Mouse (Mus musculus): Measurements from ENCODE around the gene Hsd17b6. TPM values are rescaled to one million over a fixed set of nuclear protein-coding genes. Genes with fewer than 3 reads are reported as not detected.

Hsd17b6 gene
- polyA plus RNA-seq (2017; shearing (Covaris generic)) = not detected

DNA sequence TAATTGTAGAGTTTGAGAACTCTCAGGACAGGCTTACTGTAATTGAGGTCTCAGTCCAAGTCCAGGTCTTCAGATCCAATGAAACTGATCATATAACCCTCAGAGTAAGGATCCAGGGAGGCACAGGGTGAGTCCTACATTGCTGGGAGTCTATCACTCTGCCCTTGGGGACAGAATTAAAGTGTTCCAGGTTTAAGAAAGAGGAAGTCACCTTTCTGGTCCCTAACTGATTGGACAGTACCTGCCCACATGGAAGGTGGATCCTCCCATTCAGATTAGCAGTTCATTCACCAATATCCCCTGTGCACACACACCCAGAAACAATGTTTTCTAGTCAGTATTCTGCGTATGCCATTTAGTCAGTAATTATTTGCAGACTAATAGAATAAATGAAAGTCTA lies at the start of gene Hsd17b6:
Gene Hsd17b6, minus strand, starts transcription at position 166 of the 400 bp plus-strand sequence.

DNA sequence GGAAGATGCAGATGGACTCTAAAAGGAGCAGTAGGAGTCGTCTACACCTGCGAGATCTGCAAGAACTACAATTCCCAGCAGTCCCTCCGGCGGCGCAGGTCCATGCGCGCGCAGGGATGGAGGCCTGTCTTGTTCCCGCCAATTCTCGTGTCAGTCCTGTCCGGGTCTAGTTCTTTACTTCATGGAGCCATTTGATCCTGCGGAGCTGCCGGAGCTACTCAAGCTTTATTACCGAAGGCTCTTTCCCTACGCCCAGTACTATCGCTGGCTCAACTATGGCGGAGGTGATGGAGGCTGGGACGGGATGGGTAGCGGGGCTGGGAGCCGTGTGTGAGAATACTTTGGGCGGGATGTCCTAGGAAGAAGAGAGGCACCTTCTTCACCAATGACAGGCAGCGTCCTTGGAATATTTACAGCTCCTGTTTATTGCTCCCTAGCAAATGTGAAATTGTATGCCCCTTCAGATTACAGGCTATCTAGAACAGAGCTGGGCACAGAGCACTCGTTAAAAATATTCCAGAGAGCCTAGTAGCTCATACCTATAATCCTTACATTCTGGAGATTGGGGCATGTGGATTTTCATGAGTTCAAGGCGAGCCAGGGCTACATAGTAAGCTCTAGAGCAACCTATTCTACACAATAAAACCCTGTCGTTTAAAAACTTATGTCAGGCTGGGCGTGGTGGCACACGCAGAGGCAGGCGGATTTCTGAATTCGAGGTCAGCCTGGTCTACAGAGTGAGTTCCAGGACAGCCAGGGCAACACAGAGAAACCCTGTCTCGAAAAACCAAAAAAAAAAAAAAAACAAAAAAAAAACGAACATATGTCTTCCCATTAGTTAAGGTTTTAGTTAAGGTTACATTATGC lies 7.9 kb upstream of the Hsd17b6 start, which contains the start of gene Prim1:
Gene Prim1, plus strand, starts transcription at position 101 of the 867 bp plus-strand sequence.

Other genes starting within 250 kb of the Hsd17b6 start
- gene Rdh1, start 247.9 kb downstream of the Hsd17b6 start, polyA plus RNA-seq (2017; shearing (Covaris generic)) = 0.09 TPM
- gene Rdh16f1, start 247.8 kb downstream of the Hsd17b6 start, polyA plus RNA-seq (2017; shearing (Covaris generic)) = not detected
- 0.42 TPM for gene Rdh9, start 231.2 kb downstream of the Hsd17b6 start, polyA plus RNA-seq (2017; shearing (Covaris generic))
- not detected for gene Rdh16, start 206.5 kb downstream of the Hsd17b6 start, polyA plus RNA-seq (2017; shearing (Covaris generic))
- gene Rdh19, start 157.7 kb downstream of the Hsd17b6 start, polyA plus RNA-seq (2017; shearing (Covaris generic)) = not detected
- not detected for gene Rdh16f2, start 141.1 kb downstream of the Hsd17b6 start, polyA plus RNA-seq (2017; shearing (Covaris generic))
- not detected for gene Rdh7, start 118.8 kb downstream of the Hsd17b6 start, polyA plus RNA-seq (2017; shearing (Covaris generic))
- not detected for gene Sdr9c7, start 109.1 kb downstream of the Hsd17b6 start, polyA plus RNA-seq (2017; shearing (Covaris generic))
- gene Prim1, start 7.6 kb upstream of the Hsd17b6 start, polyA plus RNA-seq (2017; shearing (Covaris generic)) = 12.5 TPM
- gene Naca, start 28.0 kb upstream of the Hsd17b6 start, polyA plus RNA-seq (2017; shearing (Covaris generic)) = 434 TPM
- 208 TPM for gene Ptges3, start 51.3 kb upstream of the Hsd17b6 start, polyA plus RNA-seq (2017; shearing (Covaris generic))
- gene Atp5b, start 75.7 kb upstream of the Hsd17b6 start, polyA plus RNA-seq (2017; shearing (Covaris generic)) = 1,081 TPM
- 57.3 TPM for gene Baz2a, start 84.0 kb upstream of the Hsd17b6 start, polyA plus RNA-seq (2017; shearing (Covaris generic))
- 32.3 TPM for gene Rbms2, start 172.7 kb upstream of the Hsd17b6 start, polyA plus RNA-seq (2017; shearing (Covaris generic))
- 4.7 TPM for gene Gls2, start 186.8 kb upstream of the Hsd17b6 start, polyA plus RNA-seq (2017; shearing (Covaris generic))
- 13.5 TPM for gene Spryd4, start 204.2 kb upstream of the Hsd17b6 start, polyA plus RNA-seq (2017; shearing (Covaris generic))
- gene Mip, start 218.2 kb upstream of the Hsd17b6 start, polyA plus RNA-seq (2017; shearing (Covaris generic)) = not detected
- gene Timeless, start 224.5 kb upstream of the Hsd17b6 start, polyA plus RNA-seq (2017; shearing (Covaris generic)) = 8.9 TPM
- gene Apon, start 246.5 kb upstream of the Hsd17b6 start, polyA plus RNA-seq (2017; shearing (Covaris generic)) = not detected